Mouse (Mus musculus) olfactory bulb, adult 2 months (tissue): Measurements from ENCODE around the gene Filip1.

Experiments
- CTCF ChIP-seq: fragments of 200-500 bp; IDR thresholded peaks from 2 replicates; pipeline ENCODE4 v1.5.1; 2012; ENCODE audit warnings: low read depth, mild to moderate bottlenecking, low read length, moderate library complexity; ENCODE audit not compliant: insufficient read depth
- POLR2A ChIP-seq: fragments of 200-500 bp; IDR thresholded peaks from 2 replicates; pipeline ENCODE4 v1.6.1; 2012; ENCODE audit warnings: mild to moderate bottlenecking, low read depth, low read length, moderate library complexity; ENCODE audit not compliant: insufficient read depth

- TF ChIP-seq CTCF: no peak
- TF ChIP-seq POLR2A: no peak
These were observed 143.1 kb downstream of the Filip1 start for GRCm38 (mm10) chr9:79869512-79869911.
